Mouse (Mus musculus) skeletal muscle tissue, adult 2 months (tissue): ENCODE measurements around the gene Hcn4.

Source experiments
- DNase-seq: peaks from one replicate; pipeline ENCODE4 v3.0.0-alpha.2; 2012; ENCODE audit warnings: low read depth, low spot score

Hcn4 gene

DNA sequence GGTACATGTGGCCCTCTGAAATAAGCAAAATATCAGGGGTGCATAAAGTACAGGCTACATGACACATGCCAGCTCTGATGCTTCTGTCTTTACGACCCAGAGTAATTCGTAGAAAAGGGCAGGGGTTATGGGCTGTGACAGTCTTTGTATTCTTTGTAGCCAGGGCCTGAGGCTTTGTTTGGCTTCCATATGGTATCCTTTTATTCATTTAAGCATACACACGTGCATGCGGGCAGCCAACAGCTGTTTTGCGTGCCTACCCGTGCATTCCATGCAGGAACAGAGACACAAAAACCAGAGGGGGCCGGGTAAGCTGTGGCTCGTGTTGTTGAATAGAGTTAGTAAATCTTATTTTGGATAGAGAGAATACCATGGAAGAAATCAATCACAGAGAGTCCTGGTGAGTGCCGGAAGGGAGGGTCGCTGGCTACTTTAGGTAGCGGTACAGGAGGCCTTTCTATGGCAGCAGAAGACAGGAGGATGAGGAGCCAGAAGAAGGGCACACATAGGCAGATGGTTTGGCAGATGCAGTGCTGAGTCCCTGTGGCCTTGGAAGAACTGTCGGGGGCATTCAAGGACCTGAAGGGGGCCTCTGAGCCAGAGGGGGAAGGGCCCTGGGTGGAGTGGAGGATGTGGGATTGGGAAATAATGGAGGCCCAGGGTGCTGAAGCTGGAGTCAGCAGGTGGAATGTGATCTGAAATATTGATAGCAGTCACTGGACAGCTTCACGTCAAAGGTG, 26.5 kb downstream of the Hcn4 start:
- DNase-seq, result no peak

DNA sequence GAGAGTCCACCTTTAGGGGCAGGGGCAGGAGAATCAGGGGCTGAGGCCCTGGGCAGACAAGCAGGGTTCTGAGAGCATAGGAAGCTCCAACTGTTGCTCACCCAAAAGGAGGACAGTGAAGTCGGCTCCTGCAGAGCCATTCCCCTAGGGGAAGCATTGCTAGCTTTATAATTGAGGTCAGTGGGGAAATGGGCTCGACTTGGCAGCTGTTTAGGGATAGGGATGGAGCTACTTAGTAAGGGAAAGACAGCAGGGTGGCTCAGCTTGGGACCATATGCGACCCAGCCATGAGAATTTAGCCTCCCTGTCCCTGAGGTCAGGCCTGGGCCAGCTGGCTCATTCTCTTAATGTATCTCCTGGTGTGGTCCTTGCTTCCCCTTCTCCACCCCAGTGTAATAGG, 31.7 kb downstream of the Hcn4 start:
- DNase-seq, result no peak

DNA sequence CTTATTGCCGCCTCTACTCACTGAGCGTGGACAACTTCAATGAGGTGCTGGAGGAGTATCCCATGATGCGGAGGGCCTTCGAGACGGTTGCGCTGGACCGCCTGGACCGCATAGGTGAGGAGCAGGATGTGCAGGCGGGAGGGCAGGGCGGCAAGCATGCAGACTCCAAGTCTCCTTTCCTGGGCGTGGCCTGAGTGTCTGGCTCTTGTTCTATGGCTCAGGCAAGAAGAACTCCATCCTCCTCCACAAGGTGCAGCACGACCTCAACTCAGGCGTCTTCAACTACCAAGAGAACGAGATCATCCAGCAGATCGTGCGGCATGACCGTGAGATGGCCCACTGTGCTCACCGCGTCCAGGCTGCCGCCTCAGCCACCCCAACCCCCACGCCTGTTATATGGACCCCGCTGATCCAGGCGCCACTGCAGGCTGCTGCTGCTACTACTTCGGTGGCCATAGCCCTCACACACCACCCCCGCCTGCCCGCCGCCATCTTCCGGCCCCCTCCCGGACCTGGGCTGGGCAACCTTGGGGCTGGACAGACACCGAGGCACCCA, 35.9 kb downstream of the Hcn4 start:
- no peak for DNase-seq

DNA sequence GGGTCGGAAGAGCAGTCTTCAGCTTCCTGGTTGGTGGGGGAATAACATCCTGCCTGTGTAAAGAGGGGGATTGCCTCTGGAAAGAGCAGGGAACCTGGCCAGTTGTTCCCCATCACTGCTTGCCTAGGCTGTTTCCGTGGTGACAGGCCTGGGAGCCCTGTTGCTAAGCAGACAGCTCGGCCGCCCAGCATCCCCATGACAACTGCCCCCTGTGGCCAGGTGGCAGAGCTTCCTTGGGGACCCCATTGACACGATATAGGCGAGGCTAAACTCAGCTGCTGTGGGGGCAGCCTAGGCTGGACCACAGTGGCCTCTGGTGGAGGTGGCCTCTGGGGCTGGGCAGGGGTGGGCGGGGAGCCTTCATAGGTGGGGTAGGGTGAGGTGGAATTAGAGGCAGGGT, 40.6 kb downstream of the Hcn4 start:
- DNase-seq, result no peak

DNA sequence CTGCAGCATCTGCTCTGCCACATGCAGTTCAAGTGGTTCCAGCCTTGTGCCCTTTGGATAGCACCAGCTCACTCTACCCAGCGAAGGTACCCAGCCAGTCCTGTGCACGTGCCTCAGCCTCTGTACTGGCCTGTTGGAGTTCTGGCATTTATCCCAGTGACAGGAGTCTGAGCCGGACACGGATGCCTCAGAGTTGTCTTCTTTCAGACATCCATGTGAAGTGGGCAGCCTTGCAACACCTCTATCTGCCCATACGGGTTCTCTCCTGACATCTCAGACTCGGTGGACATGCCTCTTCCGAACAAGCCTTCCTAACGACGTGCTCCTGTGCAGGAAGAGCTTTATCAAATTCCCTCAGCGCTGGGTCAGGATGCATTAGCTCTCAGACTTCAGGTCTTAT, 47.9 kb downstream of the Hcn4 start:
- no peak for DNase-seq

DNA sequence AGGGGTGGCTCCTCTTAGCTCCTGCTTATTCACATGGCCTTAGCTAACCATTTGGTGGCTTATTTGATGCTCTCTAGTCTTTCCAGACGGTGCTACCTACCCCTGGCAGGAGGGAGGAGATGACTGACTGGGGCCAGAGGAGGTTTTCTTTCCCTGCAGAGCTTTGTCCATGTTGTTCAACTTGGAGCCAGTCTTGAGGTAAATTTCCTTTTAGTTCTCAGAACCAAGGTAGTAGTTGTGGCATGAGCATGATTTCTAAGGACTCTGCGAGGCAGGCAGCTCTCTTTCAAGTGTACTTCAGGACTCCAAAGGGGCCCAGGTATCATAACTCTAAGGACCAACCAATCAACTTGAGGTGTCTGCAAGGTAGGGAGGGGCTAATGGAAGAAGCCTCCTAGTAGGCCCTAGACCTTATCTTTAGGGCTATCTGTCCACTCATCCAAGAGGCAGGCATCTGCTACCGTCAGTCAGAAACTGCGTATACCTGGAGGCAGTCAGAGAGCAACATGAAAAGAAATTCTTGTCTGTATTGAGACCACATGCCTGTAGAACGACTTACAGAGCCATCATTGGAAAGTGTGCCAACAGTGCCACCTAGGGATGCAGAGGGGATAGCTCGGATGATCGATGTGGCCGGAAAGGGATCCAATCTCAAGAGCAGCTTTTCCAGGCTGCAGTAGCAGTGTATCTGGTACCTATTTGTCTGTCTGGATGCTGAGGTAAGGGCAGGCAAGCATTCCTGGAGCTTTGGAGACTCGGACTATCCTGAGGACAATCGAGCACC, 50.5 kb downstream of the Hcn4 start:
- peak; percentile 33 for DNase-seq

DNA sequence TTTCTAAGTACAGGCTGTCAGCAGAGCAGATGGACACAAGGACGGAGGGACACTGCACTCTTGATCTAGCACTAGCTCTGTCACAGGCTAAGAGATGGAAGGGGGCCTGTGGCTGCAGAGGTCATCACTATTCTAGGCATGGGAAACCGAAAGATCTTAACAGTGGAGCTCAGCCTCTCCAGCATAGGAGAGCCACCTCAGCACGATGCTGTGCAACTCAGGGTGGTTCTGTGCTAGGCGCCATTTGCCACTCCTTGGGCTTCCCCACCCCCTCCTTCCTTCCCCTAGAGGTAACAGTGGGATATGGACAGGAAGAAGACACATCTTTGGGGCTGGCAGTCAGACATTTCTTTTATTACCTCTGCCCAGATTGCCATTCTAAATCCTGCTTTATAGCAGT, 51.1 kb downstream of the Hcn4 start:
- no peak for DNase-seq

DNA sequence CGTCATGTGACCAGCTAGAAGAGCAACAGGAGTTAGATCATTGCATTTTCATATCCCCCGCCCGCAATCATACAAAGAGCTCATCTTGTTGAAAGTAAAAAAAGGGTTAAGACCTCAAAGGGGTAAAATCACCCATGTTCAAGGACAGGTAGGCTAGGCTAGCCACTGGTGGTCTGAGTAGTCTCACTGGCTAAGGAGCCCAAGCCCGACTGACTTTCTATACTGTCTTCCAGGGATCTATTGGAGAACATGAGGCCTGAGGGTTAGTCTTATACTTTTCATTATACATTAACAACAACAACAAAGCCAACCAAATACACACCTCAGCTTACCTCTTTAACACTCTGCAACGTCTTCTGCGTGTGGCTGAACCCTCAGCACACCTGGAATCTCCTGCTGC, 52.2 kb downstream of the Hcn4 start:
- DNase-seq, result no peak

DNA sequence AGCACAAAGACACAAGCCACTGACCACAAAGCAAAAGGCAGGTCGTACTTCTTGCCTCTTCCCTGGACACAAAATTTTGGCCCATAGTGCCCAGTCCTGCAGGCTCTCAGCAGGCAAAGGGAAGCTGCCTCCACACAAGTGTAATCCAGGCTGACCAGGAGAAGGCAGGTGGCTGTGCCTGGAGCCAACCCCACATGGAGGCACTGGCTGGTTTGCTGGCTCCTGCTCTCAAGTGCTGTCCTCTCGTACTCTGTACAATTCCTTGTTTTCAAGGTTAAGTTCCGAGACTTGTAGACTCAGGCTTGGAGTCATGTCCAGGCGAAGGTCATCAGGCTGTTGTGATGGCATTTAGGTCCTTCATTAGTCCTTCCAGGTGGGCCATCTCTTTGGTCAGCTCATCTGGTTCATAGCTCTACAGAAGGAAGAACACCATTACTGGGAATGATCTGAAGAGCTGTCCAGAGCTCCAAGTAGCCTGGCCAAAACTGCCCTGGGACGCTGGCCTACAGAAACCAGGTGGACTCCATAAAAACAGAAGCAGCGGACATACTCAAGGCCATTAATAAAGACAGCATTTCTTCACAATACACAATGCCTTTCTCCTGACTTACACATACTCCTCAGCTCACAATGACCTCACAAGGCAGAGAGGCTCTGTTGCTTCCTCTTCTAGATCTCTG, 53.9 kb downstream of the Hcn4 start:
- DNase-seq, result no peak

DNA sequence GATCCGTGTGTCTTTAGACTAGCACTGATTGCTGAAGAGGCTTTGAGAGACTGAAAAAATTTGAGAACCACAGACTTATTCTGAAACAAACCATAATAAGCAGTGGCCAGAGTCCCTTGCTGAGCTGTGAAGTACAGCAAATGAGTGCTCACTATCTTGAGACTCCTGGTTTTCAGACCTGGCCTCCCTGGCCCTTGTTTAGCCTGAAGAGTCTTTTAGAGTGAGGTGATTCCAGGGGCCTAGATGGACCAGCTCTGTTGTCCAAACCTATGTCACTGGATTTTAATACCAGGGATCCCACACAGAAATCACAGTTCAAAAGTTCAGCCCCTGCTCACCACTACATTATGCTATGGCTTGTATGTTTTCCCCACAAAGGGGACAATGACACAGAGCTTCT, 56.6 kb downstream of the Hcn4 start:
- DNase-seq, result no peak

DNA sequence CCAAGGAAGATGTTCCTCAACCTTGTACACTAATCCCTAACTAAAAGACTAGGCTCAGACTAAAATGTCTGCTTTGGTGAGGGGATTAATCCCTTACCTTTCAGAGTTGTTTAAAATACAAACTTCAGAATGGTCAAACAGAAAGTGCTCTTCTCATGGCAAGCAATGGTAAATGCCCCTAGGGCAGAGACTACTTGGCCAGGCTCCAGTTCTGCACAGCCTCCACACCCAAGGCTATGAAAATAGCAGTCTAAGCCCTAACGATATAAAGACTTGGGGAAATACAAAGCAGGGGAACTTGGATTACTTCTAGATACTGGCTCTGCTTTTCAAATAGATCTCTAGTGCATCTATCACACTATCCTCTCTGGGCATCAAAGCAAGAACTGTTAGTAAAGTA, 59.5 kb downstream of the Hcn4 start:
- DNase-seq, result no peak

DNA sequence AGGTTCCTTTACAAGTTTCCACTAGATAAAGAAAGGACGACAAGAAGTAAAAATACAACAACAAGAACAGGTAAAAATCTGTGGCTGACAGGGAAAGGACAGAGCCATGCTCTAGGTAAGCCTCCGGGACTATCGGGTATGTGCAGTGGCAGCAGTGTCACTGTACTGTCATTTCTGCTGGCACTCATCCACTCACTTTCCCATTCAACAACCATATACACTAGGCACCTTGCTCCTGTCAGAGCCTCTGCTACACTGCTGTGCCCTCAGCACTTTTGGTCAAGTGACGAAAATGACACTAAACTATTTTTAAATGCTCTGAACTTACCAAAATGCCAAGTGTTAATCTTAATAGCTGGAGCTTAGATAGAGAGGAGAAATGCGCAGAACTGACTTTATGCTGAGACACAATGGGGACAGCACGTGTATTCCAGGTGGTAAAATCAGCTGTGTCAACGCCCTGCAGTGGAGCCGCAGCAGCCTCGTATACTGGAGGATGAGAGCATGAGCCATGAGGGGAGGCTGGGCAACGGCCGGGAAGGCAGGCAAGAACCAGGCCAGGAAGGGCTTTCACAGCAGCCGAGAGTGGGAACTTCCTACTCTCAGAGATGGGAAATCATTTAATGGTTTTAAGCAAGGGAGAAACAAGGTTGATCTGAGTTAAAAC, 66.7 kb downstream of the Hcn4 start:
- DNase-seq, result no peak

DNA sequence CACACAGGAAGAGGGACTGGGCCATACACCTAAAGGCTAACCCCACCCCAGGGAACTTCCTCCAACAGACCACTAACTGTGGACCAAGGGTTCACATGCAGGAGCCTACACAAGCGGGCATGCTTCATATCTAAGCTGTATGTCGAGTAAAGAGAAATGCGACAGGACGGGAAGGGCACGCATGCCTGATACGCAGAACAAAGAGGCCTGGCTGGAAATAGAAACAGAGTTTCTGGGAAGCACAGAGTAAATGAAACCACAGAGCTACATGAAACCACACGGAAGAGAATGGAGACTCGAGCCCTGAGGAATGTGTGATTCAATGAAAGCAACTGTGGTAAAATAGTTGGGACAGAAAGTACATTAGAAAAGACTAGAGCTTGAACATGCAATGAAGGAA, 67.7 kb downstream of the Hcn4 start:
- DNase-seq, result no peak

DNA sequence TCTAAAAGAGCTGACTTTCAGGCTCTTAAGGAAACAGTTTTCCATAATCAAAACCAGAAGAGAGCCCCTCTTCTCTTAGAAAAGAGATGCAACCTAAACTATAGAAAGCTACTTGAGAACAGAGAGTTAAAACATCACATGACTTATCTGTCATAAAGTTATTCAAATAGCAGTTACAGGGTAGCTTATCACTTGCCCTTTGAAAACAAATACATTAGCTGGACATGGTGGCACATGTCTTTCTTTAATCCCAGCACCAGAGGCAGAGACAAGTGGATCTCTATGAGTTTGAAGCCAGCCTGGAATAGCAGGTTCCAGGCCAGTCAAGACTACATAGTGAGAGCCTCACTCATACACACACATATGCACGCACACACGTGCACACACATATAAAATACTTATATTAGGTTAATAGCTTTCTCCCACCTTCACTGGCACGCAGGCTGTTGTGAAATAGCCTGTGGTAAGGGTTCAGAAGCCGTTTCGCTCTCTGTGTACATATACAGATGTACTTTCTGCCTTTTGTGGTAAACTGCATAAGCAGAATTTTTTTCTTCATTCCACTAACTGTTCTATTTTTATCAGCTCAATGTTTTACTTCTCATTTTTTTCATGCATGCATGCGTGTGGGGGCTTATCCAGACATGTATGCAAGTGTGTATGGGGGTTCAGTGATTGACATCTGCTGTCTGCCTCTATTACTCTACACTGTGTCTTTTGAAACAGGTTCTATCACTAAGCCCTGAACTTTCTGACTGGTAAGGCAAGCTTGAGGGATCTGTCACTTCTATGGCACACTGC, 68.8 kb downstream of the Hcn4 start:
- DNase-seq, result no peak

DNA sequence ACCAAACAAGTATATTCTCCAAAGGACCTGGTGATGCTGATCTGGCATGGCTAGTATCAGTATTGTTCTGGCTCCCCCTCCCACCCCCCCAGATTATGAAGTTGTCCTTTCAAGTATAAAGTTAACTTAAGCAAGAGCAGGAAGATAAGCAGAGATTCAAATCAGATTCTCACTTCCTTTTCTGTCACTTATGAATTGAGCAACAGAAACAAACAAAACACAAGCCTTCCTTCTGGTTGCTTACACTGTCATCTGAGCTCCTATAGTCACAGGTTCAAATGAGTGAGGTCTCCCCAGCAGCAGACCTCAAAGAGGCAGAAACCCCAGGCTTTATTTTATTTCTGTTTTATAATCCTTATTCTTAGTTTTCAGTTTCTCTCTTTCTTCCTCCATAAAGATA, 76.4 kb downstream of the Hcn4 start:
- DNase-seq, result no peak

DNA sequence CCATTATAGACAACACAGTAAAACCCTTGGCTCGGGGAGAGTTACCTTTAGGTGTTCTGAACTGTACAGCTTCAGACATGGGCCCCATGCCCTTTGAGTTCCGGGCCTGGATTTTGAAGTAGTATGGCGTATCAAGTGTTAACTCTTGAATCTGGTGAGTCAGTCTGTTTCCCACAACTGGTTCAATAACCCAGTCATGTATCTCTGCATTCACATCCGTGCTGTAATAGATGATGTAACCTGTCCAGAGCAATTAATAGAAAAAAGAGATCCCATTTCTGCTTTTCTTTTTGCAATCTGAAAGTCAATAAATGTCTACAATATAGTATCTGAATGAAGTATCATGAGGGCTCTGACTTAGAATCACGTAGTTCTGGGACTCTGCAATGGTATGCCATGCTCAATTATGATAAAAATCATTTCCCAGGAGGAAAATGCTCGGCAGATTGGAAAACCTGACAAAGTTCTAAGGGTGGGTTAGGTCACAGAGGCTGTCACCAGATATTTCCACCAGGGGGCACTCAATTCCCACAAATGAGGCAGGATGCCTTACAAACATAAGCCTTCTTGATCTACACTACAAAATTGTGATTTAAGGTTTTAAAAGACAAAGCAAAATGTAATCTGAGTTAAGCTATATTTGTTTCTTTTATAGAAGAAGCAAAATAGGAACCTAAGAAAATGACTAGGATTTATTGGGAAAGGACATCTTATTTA, 79.8 kb downstream of the Hcn4 start:
- DNase-seq, result peak; percentile 13
